Mouse (Mus musculus): ENCODE measurements around the gene Runx2. TPM values are rescaled to one million over a fixed set of nuclear protein-coding genes. Genes with fewer than 3 reads are reported as not detected.

Gene Runx2
- polyA plus RNA-seq, 1 experiment from 2014 or later: 0.35 TPM

DNA sequence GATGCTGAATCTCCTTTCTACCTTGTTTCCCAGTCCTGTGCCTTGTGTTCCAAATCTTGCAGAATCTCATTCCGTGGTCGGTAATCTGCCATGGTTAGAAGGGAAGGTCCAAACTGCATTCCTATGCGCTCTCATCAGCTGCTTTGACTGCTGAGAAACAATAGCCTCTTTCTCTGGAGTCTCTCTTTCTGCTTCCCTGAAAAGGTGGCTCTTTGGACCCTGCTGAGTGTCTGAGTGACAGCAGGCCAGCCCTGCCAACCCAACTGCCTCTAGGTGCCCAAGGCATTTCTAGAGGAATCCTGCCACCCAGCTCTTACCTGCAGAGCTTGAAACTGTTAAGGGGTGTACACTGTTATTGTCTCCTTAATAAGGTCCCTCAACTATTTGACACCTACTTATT is 226.6 kb downstream of the Runx2 start:
- H3K27ac ChIP-seq (replicated peaks in 1 of 2; ENCODE audit: control insufficient read depth in 1 of 2, insufficient read depth in 1 of 2, low read depth in 2 of 2, low read length in 2 of 2): no peak overlapping the region
- no peak for ATAC-seq (ENCODE audit: insufficient number of reproducible peaks, insufficient read depth, low FRiP score, low read depth)

DNA sequence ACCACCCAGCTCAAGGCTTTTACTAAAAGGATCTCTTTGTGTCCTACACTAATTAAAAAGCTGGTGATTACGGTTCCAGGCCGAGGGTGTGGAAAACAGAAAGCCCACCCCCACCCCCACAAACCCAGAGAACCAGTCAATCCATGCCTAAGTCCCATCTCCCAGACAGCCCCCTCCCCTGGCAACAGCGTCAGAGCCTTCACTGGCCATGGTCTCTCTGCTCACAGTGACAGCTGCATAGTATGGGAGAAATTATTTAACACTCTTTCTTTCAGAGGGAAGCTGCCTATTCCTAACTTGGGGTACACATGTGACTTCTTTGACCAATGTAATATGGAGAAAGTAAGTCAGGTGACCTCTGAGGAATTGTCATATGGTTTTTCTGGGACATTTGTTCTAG is 228.4 kb downstream of the Runx2 start:
- Histone ChIP-seq H3K9me3 (ENCODE audit: control insufficient read depth, low read length) (no peaks in the 10 kb centered on the region), H3K4me2 (ENCODE audit: low read length) (no peak overlapping the region), H3K4me3 (ENCODE audit: control insufficient read depth in 1 of 2, insufficient read depth in 1 of 2, low read depth in 1 of 2, low read length in 2 of 2) (no peak overlapping the region), H3K27me3 (ENCODE audit: control insufficient read depth, insufficient read depth, low read length) (no peaks in the 10 kb centered on the region), H3K4me1 (ENCODE audit: control insufficient read depth in 2 of 2, insufficient read depth in 2 of 2, low read length in 2 of 2) (no peaks in the 10 kb centered on the region), H3K27ac (replicated peaks in 1 of 2; ENCODE audit: control insufficient read depth in 1 of 2, insufficient read depth in 1 of 2, low read depth in 2 of 2, low read length in 2 of 2) (no peak overlapping the region), H3K9ac (ENCODE audit: low read length) (no peak overlapping the region), H3K36me3 (ENCODE audit: control insufficient read depth, insufficient read depth, low read length) (no peaks in the 10 kb centered on the region)
- WGBS: 77% methylated on average over 3 of the region's 3 CpGs
- ATAC-seq (ENCODE audit: insufficient number of reproducible peaks, insufficient read depth, low FRiP score, low read depth): no peak

More for the DNA sequence above, 226.6 kb downstream of the Runx2 start:
- H3K9ac ChIP-seq (ENCODE audit: low read length): no peak overlapping the region
- no peaks in the 10 kb centered on the region for H3K9me3 ChIP-seq (ENCODE audit: control insufficient read depth, low read length)
- WGBS: 35% methylated on average over 3 of the region's 3 CpGs
- H3K4me2 ChIP-seq (ENCODE audit: low read length): no peak overlapping the region
- H3K27me3 ChIP-seq (ENCODE audit: control insufficient read depth, insufficient read depth, low read length): no peaks in the 10 kb centered on the region
- no peaks in the 10 kb centered on the region for H3K36me3 ChIP-seq (ENCODE audit: control insufficient read depth, insufficient read depth, low read length)
- no peaks in the 10 kb centered on the region for H3K4me1 ChIP-seq (ENCODE audit: control insufficient read depth in 2 of 2, insufficient read depth in 2 of 2, low read length in 2 of 2)
- no peak overlapping the region for H3K4me3 ChIP-seq (ENCODE audit: control insufficient read depth in 1 of 2, insufficient read depth in 1 of 2, low read depth in 1 of 2, low read length in 2 of 2)

DNA sequence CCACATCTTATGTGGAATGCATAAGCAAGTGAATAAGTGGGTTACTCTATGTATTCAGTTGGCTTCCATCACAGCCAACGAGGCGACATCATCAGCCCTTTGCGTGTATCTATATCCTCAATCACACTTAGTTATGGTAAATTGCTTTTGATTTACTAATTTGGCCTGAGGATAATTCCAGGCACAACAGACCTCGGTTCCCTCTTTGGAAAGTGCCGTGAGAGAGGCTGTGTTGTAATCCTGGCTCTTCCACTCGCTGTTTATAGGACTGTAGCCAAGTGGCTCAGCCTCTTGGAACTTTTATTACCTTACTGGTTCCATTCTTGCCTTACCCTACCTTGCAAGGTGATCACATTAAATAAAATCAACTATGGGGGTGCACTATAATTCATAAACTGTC is 229.8 kb downstream of the Runx2 start:
- Histone ChIP-seq H3K36me3 (ENCODE audit: control insufficient read depth, insufficient read depth, low read length) (no peaks in the 10 kb centered on the region), H3K27me3 (ENCODE audit: control insufficient read depth, insufficient read depth, low read length) (no peaks in the 10 kb centered on the region), H3K4me1 (ENCODE audit: control insufficient read depth in 2 of 2, insufficient read depth in 2 of 2, low read length in 2 of 2) (no peaks in the 10 kb centered on the region), H3K27ac (replicated peaks in 1 of 2; ENCODE audit: control insufficient read depth in 1 of 2, insufficient read depth in 1 of 2, low read depth in 2 of 2, low read length in 2 of 2) (no peak overlapping the region), H3K4me2 (ENCODE audit: low read length) (no peak overlapping the region), H3K4me3 (ENCODE audit: control insufficient read depth in 1 of 2, insufficient read depth in 1 of 2, low read depth in 1 of 2, low read length in 2 of 2) (no peak overlapping the region), H3K9ac (ENCODE audit: low read length) (no peak overlapping the region), H3K9me3 (ENCODE audit: control insufficient read depth, low read length) (no peaks in the 10 kb centered on the region)
- WGBS: 84% methylated on average over 6 of the region's 6 CpGs
- no peak for ATAC-seq (ENCODE audit: insufficient number of reproducible peaks, insufficient read depth, low FRiP score, low read depth)

DNA sequence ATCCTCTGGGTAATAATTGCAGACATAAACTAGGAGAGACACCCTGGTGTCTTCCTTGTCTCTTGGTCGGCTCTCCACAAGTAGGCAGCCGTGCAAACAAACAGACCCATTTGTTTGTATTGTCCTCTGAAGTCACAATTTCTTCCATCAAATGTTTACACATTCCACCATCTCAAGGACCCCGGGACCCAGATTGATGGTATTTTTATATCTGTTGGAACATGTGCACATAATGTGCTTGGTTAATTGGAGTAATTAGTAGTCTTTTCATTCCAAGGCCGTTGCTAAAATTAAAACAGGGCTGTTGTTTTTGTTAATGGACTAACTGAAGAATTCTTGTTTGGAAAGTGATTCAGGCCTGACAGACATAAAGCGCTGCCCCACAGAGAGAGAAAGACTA is 236.8 kb downstream of the Runx2 start:
- ATAC-seq (ENCODE audit: insufficient number of reproducible peaks, insufficient read depth, low FRiP score, low read depth): no peak
- no peak overlapping the region for H3K4me2 ChIP-seq (ENCODE audit: low read length)
- H3K9ac ChIP-seq (ENCODE audit: low read length): no peak overlapping the region
- no peak overlapping the region for H3K4me3 ChIP-seq (ENCODE audit: control insufficient read depth in 1 of 2, insufficient read depth in 1 of 2, low read depth in 1 of 2, low read length in 2 of 2)
- WGBS: 65% methylated on average over 5 of the region's 5 CpGs
- H3K4me1 ChIP-seq (ENCODE audit: control insufficient read depth in 2 of 2, insufficient read depth in 2 of 2, low read length in 2 of 2): no peaks in the 10 kb centered on the region
- no peaks in the 10 kb centered on the region for H3K36me3 ChIP-seq (ENCODE audit: control insufficient read depth, insufficient read depth, low read length)
- no peaks in the 10 kb centered on the region for H3K9me3 ChIP-seq (ENCODE audit: control insufficient read depth, low read length)
- H3K27ac ChIP-seq (replicated peaks in 1 of 2; ENCODE audit: control insufficient read depth in 1 of 2, insufficient read depth in 1 of 2, low read depth in 2 of 2, low read length in 2 of 2): no peak overlapping the region
- H3K27me3 ChIP-seq (ENCODE audit: control insufficient read depth, insufficient read depth, low read length): no peaks in the 10 kb centered on the region

DNA sequence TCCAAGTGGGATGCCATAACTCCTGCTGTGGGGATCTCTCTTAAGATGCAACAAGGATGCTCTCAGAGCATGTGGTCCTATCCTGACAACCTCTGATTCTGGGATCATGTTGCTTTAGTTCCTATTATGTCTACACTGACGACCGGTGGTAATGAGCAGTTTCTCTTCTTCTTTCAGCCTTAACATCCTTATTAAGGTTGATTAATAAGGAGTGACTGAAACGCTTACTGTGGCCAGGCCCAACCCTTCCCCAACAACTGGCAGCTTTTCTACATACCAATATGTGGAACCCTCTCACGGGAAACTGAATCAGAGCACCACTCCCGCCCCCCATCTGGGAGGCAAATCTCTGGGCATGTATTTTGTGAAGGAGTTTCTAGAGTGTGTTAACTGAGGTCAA is 243.7 kb downstream of the Runx2 start:
- WGBS: 84% methylated on average over 5 of the region's 5 CpGs

DNA sequence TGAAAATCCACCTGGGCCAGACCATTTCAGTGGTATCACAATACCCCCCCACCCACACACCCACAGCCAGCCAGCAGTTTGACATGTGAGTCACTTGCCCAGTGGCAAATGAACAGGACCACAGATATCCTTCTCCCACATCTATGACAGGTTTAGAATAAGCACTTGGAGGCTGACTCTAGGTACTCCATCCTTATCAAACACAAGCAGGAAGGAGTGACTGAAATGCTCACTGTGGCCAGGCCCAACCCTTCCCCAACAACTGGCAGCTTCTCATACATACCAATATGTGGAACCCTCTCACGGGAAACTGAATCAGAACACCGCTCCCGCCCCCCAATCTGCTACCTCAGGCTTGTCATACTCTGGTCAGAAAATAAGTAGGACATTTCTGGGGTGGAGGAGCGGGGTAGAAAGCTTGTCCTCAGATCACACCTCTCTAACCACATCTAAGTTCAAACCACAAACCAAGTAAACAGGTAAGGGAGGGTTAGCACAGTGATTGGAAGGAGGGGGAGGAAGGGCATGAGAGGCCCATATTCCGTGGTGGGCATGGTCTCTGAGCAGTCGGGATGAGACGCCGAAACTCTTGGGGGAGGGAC is 245.5 kb downstream of the Runx2 start:
- no peaks in the 10 kb centered on the region for H3K4me1 ChIP-seq (ENCODE audit: control insufficient read depth in 2 of 2, insufficient read depth in 2 of 2, low read length in 2 of 2)
- H3K4me3 ChIP-seq (ENCODE audit: control insufficient read depth in 1 of 2, insufficient read depth in 1 of 2, low read depth in 1 of 2, low read length in 2 of 2): no peak overlapping the region
- no peaks in the 10 kb centered on the region for H3K9me3 ChIP-seq (ENCODE audit: control insufficient read depth, low read length)
- no peak overlapping the region for H3K9ac ChIP-seq (ENCODE audit: low read length)
- WGBS: 79% methylated on average over 8 of the region's 8 CpGs
- H3K4me2 ChIP-seq (ENCODE audit: low read length): no peak overlapping the region
- H3K27ac ChIP-seq (replicated peaks in 1 of 2; ENCODE audit: control insufficient read depth in 1 of 2, insufficient read depth in 1 of 2, low read depth in 2 of 2, low read length in 2 of 2): no peak overlapping the region
- no peak for ATAC-seq (ENCODE audit: insufficient number of reproducible peaks, insufficient read depth, low FRiP score, low read depth)
- H3K27me3 ChIP-seq (ENCODE audit: control insufficient read depth, insufficient read depth, low read length): no peaks in the 10 kb centered on the region
- no peaks in the 10 kb centered on the region for H3K36me3 ChIP-seq (ENCODE audit: control insufficient read depth, insufficient read depth, low read length)

More for the DNA sequence above, 243.7 kb downstream of the Runx2 start:
- H3K27ac ChIP-seq (replicated peaks in 1 of 2; ENCODE audit: control insufficient read depth in 1 of 2, insufficient read depth in 1 of 2, low read depth in 2 of 2, low read length in 2 of 2): no peak overlapping the region
- no peak overlapping the region for H3K9ac ChIP-seq (ENCODE audit: low read length)
- H3K9me3 ChIP-seq (ENCODE audit: control insufficient read depth, low read length): no peaks in the 10 kb centered on the region
- H3K27me3 ChIP-seq (ENCODE audit: control insufficient read depth, insufficient read depth, low read length): no peaks in the 10 kb centered on the region
- no peak overlapping the region for H3K4me3 ChIP-seq (ENCODE audit: control insufficient read depth in 1 of 2, insufficient read depth in 1 of 2, low read depth in 1 of 2, low read length in 2 of 2)
- no peaks in the 10 kb centered on the region for H3K4me1 ChIP-seq (ENCODE audit: control insufficient read depth in 2 of 2, insufficient read depth in 2 of 2, low read length in 2 of 2)
- ATAC-seq (ENCODE audit: insufficient number of reproducible peaks, insufficient read depth, low FRiP score, low read depth): no peak
- no peaks in the 10 kb centered on the region for H3K36me3 ChIP-seq (ENCODE audit: control insufficient read depth, insufficient read depth, low read length)
- H3K4me2 ChIP-seq (ENCODE audit: low read length): no peak overlapping the region

DNA sequence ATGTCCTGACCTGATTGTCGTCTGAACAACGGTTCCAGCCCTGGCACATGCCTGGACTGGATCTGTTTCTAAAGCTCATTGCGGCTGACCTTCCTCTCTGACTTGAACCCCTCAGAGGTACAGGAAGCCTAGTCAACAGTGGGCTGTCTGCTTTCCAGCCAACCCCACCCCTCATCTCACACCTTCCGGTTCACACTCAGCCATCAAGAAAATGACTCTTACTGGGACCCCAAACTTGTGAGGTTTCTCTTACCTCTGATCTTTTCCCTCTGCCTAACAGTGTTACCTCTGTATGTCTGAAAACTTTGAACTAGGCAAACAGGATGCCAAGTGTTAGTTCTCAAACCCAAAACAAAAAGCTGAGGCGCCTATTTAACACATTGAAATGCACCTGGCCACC is 247.6 kb downstream of the Runx2 start:
- H3K9ac ChIP-seq (ENCODE audit: low read length): no peak overlapping the region
- H3K9me3 ChIP-seq (ENCODE audit: control insufficient read depth, low read length): no peaks in the 10 kb centered on the region
- H3K4me2 ChIP-seq (ENCODE audit: low read length): no peak overlapping the region
- H3K4me3 ChIP-seq (ENCODE audit: control insufficient read depth in 1 of 2, insufficient read depth in 1 of 2, low read depth in 1 of 2, low read length in 2 of 2): no peak overlapping the region
- WGBS: 80% methylated on average over 5 of the region's 5 CpGs
- H3K4me1 ChIP-seq (ENCODE audit: control insufficient read depth in 2 of 2, insufficient read depth in 2 of 2, low read length in 2 of 2): no peaks in the 10 kb centered on the region
- no peaks in the 10 kb centered on the region for H3K36me3 ChIP-seq (ENCODE audit: control insufficient read depth, insufficient read depth, low read length)
- no peak for ATAC-seq (ENCODE audit: insufficient number of reproducible peaks, insufficient read depth, low FRiP score, low read depth)
- H3K27ac ChIP-seq (replicated peaks in 1 of 2; ENCODE audit: control insufficient read depth in 1 of 2, insufficient read depth in 1 of 2, low read depth in 2 of 2, low read length in 2 of 2): no peak overlapping the region
- H3K27me3 ChIP-seq (ENCODE audit: control insufficient read depth, insufficient read depth, low read length): no peaks in the 10 kb centered on the region

DNA sequence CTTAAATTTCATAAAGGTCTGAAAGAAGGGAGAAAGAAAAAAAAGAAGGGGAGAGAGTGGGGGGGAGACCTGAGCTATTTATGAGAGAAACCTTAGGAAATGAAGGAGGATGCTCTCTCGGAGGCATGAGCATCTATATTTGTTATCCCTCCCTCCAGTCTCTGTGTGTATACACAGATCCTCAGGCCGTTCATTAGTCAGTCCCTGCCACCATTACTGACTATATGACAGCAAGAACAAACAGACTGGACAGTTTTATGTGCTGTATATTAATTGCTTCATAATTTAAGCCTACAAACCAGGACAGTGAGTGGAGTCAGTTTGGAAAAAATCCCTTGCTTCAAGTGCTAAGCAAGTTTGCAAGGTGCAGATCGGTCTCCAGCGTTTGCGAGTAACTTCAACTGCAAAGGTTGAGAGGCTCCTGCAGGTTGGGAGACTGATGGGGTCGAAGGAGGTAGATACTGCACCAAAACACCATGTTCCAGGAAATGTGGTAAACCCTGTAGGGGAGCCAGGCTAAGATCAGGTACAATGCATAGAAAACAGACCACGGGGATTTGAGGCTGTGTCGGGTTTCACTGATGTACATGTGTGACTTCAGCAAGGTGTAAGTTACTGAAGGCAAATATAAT is 248.6 kb downstream of the Runx2 start:
- Histone ChIP-seq H3K9ac (ENCODE audit: low read length) (no peak overlapping the region), H3K4me2 (ENCODE audit: low read length) (no peak overlapping the region), H3K27ac (replicated peaks in 1 of 2; ENCODE audit: control insufficient read depth in 1 of 2, insufficient read depth in 1 of 2, low read depth in 2 of 2, low read length in 2 of 2) (no peak overlapping the region), H3K9me3 (ENCODE audit: control insufficient read depth, low read length) (no peaks in the 10 kb centered on the region), H3K4me3 (ENCODE audit: control insufficient read depth in 1 of 2, insufficient read depth in 1 of 2, low read depth in 1 of 2, low read length in 2 of 2) (no peak overlapping the region), H3K4me1 (ENCODE audit: control insufficient read depth in 2 of 2, insufficient read depth in 2 of 2, low read length in 2 of 2) (no peaks in the 10 kb centered on the region), H3K36me3 (ENCODE audit: control insufficient read depth, insufficient read depth, low read length) (no peaks in the 10 kb centered on the region), H3K27me3 (ENCODE audit: control insufficient read depth, insufficient read depth, low read length) (no peaks in the 10 kb centered on the region)
- ATAC-seq (ENCODE audit: insufficient number of reproducible peaks, insufficient read depth, low FRiP score, low read depth): no peak
- WGBS: 73% methylated on average over 8 of the region's 8 CpGs

Data from heart, embryonic 14.5 days (tissue).